Mouse (Mus musculus) heart, postnatal 4 days (tissue): Measurements from ENCODE around the gene Ddr1. TPM values are rescaled to one million over a fixed set of nuclear protein-coding genes. Genes with fewer than 3 reads are reported as not detected.

Experiments
- DNase-seq: peaks from one replicate; pipeline ENCODE4 v3.0.0; 2021
- total RNA-seq, 2 experiments: library from RNA; stranded (reverse); gene quantifications; 2 replicates each; pipeline ENCODE4 v1.2.3; 2021

Gene Ddr1
- total RNA-seq, 2 experiments from 2014 or later, result 107 to 113 TPM

GRCm38 (mm10) chr17:35720340-35720727, 15.9 kb upstream of the Ddr1 start:
- peak; percentile 81 for DNase-seq

GRCm38 (mm10) chr17:35719616-35720339, 15.4 kb upstream of the Ddr1 start:
- peak; percentile 71 for DNase-seq

GRCm38 (mm10) chr17:35717080-35717479, 12.7 kb upstream of the Ddr1 start:
- no peak for DNase-seq

GRCm38 (mm10) chr17:35716114-35716513, 11.7 kb upstream of the Ddr1 start:
- no peak for DNase-seq

- DNase-seq, result peak; percentile 76
Observed at GRCm38 (mm10) chr17:35710705-35711347, 6.4 kb upstream of the Ddr1 start.

DNA sequence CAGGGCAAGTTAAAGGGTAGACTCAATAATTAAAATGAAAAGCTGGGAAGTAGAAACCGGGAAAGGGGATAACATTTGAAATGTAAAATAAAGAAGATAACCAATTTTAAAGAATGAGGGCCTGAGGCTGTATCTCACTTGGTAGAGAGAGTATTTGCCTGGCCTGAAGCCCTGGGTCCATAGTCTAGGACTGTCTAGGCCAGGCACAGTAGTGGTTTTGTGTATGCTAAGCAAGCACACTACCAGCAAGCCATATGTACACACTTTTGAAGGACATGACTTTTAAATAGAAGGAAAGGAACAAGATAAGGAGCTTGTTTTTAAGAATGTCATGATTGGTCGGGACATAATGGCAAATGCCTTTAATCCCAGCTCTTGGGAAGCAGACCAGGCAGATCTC, 4.2 kb upstream of the Ddr1 start:
- DNase-seq, result no peak

GRCm38 (mm10) chr17:35707929-35708328, 3.5 kb upstream of the Ddr1 start:
- DNase-seq, result no peak

DNA sequence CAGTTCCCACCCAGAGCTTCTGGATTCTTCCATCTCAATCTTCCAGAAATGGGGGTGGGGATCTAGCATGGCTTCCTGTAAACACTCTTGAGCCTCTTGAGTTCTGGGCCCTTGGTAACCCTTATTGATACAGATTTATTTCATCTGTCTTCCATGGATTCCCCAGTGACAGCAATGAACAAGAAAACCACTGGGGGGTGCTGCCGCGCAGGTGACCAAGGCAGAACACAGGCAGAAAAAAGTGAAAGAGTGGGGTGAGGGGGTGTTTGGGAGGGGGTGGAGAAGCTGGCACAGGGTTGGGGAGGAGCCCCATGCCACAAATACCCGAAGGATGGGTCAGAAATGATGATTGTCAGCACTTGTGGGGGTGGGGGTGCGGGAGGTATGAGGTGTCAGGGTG, 1.4 kb upstream of the Ddr1 start:
- peak; percentile 74 for DNase-seq

DNA sequence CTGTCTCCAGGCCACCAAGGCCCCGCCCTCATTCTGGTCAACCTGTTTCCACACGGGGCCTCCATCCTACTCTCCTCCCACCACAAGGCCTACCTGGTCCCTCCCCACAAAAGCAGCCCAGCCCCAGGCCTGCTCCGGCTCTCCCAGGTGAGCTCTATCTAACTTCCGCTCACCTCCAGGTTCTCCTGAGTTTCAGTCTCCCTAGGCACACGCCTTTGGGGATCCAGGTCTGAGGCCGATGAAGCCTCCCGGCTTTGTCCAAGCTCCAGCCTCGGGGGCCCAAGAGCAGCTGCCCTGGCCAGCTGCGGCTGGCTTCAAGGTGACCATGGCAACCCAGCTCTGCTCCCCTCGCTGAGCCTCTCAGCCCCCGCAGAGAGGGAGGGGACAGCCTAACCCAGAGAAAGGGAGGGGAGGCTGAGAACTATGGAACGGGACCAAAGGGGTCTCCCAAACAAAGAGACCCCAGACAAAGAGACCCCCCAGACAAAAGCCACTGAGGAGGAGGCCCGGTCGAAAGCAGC, 610 bp downstream of the Ddr1 start:
- no peak for DNase-seq

DNA sequence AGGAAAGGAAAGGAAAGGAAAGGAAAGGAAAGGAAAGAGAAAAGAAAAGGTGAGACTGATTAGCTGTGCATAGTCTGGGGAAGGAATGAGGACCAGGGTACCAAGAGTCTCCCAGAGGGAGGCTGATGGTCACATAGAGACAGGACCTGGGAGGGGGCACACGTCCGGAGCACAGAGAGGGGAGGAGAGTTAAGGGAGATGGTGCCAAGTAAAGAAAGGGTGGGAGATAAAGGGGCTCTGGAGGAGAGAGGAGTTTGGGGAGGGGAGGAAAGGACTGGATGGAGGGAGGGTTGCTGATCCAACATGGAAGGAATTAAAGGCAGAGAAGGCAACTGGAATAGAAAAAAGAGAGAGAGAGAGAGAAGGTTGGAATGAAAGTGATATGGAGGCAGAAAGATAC, 1.4 kb downstream of the Ddr1 start:
- no peak for DNase-seq

GRCm38 (mm10) chr17:35702605-35703004, 1.8 kb downstream of the Ddr1 start:
- DNase-seq, result no peak

DNA sequence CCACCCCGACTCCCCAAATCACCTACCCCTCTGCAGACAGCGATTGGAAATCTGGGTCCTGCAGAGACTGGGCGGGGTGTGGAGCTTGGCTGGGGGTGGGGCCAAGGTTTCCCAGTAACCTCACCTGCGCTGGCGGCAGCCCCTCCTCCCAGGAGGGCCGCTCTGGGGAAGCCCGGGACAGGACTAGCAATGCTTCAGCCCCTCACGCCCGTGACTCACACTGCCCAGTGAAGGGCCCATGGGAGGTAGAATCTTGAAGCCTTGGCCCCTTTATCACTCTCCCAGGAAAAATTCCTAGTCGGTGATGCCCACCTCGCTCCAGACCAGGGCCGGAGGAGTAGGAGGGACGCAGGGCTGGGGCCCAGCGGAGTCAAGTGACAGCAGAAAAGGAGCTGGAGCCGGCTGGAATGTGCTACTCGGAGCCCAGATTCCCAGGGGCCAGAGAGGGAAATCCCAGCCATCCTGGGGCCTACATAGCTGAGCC, 2.4 kb downstream of the Ddr1 start:
- DNase-seq, result peak; percentile 65

- DNase-seq, result peak; percentile 59
Observed at GRCm38 (mm10) chr17:35701203-35701977, 3.0 kb downstream of the Ddr1 start.

- peak; percentile 85 for DNase-seq
Observed at GRCm38 (mm10) chr17:35700371-35700961, 4.0 kb downstream of the Ddr1 start.

GRCm38 (mm10) chr17:35699919-35700318, 4.5 kb downstream of the Ddr1 start:
- DNase-seq, result peak; percentile 88

DNA sequence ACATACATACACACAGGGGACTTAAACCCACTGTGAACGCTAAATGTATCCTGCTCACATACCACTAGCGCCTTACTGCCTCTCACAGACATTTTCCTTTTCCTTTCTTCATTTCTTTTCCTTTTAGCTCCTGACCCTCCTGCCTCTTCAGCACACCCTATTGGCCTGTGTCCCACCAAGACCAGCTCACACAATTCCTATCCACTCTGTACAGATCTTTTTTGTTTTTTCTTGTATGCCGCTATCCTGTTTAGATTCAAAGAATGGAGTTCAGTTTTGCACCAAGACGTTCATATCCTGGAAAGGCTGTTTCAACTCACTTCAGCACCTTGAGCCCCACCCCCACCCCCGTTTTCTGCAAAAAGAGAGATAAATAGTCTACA, 5.9 kb downstream of the Ddr1 start:
- DNase-seq, result no peak

DNA sequence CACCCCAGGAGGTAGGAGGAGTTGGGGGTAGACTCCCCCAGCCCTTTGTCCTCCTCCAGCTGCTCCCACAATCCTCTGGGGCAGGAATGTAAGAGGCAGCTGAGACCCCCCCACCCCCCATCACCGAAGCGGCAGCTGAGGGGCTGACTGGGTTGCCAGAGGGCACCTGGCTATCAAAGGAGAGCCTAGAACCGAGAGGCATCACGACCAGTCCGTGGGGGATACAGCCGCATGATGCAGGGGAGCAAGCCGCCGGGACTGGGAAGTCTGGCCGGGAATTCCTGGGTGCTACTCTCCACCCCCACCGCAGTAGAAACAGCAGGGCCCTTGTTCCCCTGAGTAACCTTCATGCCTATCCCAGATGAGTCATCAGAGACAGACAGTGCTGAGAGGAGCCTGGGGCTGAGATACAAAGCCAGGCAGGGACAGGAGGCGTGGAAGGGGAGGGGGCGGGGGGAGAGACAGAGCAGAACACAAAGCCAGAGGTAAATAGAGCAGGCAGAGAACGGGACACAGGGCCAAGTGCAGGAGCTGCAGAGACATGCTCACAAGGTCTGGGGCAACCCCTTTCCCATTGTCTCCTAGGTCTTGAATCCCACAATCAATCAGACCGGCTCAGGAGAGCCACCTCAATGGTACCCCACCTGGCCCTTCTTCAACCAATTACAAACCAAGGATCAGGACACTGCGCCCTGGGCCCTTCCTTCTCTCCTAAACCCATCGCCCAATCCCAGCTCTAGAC, 6.5 kb downstream of the Ddr1 start:
- DNase-seq, result peak; percentile 48

DNA sequence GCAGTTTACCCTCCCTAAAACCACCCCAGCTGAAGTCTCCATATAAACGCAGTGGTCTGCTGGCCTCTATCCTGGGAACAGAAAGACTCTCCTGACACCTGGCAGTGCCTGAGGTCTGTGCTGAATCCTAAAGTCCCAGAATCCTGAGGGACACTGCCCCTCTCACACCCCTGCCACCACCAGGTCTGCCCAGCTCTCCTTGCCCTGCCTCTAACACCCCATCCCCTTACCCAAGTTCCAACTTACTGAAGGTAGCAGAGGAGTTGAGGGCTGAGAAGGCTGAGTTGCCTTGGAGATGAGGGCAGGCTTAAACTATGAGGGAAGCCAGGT, 7.0 kb downstream of the Ddr1 start:
- no peak for DNase-seq

GRCm38 (mm10) chr17:35696691-35697090, 7.7 kb downstream of the Ddr1 start:
- DNase-seq, result no peak

GRCm38 (mm10) chr17:35695289-35695688, 9.1 kb downstream of the Ddr1 start:
- DNase-seq, result peak; percentile 72

DNA sequence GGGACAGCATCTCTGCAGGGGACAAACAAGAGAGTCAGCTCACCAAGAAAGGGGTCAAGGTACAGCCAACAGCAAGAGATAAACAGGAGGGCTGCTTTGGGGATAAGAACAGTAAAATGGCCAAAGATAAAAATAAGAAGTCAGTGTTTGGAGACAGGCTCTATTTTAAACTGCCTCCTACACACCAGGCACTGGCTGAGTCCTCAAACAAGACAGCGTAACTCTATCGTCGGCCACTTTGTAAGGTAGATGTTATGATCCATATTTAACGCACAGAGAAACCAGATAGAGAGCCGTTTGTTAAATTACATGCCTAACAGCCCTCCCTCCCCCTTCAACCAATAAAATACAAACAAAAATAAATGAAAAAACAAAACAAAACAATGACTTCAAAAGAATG, 10.5 kb downstream of the Ddr1 start:
- no peak for DNase-seq

- no peak for DNase-seq
Observed at GRCm38 (mm10) chr17:35692368-35692767, 12.1 kb downstream of the Ddr1 start.
